Mouse (Mus musculus): ENCODE data around the gene Tgtp2. TPM values are rescaled to one million over a fixed set of nuclear protein-coding genes. Genes with fewer than 3 reads are reported as not detected.
A peak's percentile ranks its signal among the peaks of the same experiment; 100 is the strongest.
"Not testable (repeated sequence)": the region's sequence is repeated elsewhere in the genome, so short reads cannot be mapped to it uniquely, and the experiment has no call there.

Gene Tgtp2
- polyA plus RNA-seq (2012; ENCODE audit: insufficient read depth, insufficient read length, missing spikeins): 19.9 and 29.5 TPM in 2 replicates

DNA sequence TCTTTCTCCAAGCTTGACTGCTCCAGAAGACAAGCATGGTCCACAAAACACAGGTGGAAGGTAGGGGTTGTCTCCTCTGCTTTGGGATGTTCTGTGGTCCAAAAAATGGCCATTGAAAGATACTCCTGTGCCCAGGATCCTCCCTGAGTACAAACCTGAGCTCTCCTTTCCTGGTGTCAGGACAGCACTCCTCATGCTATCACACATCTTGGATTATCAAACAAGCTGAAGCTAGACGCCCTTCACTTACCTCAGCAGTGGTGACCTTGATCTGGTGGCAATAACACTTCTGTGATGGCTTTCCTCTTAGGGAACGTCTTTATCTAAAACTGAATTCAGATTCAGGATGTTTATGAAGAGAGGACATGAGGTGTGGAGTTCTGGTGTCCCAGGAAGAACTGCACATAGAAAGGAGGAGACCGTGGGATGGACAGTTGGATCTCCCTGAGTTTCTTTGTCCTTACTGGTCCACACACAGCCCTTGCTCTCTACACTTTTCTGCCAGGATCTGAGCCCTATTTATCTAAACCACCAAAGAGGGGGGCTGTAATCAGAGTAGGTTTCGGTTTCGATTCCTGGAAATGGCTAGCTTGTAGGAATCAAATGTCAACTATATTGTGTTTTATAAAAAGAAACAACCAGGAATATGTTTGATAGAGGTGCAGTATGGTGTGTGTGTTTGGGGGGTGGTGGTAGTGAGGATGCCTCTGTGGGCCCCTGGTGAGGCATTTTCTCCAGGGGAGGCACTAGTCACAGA lies at the start of gene Tgtp2:
Tgtp2 (minus strand) TSS at position 494 of the 757 bp plus-strand sequence.
- not testable (repeated sequence) for H3K4me1 ChIP-seq (ENCODE audit: control insufficient read depth, insufficient read depth, insufficient read length, low read length)
- peak within 1 kb of the TSS; percentile 98 for H3K27ac ChIP-seq (replicated peaks; ENCODE audit: low read depth, low read length)
- peak within 1 kb of the TSS; percentile 59 for H3K4me3 ChIP-seq (ENCODE audit: insufficient read depth, low read depth, low read length)

DNA sequence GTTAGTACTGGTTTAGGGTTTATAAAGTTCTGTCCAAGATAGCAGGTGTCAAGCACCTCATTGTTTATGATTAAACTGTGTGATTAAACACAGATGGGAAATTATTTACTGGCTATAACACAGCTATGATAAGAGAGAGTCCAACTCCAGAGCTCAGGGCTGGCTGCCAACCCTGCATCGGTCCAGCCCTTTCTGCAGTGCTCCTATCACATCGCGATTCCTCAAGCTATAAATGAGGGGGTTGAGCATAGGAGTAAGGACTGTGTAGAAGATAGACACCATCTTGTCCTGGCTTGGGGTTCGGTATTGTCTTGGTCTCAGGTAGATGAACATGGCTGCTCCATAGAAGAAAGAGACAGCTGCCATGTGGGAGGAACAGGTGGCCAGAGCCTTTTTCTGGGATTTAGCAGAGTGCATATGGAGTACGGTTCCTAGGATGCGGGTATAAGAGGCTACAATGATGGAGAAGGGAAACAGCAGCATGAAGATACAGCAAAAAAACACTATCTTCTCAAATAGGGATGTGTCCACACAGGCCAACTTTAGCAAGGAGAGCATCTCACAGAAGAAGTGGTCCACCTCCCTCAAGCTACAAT lies 48.7 kb upstream of the Tgtp2 start:
- H3K4me1 ChIP-seq (ENCODE audit: control insufficient read depth, insufficient read depth, insufficient read length, low read length): peaks cover 19% of the 10 kb centered on the region
- peak overlapping the region; percentile 98 for H3K27ac ChIP-seq (replicated peaks; ENCODE audit: low read depth, low read length)
- no peak overlapping the region for H3K4me3 ChIP-seq (ENCODE audit: insufficient read depth, low read depth, low read length)

DNA sequence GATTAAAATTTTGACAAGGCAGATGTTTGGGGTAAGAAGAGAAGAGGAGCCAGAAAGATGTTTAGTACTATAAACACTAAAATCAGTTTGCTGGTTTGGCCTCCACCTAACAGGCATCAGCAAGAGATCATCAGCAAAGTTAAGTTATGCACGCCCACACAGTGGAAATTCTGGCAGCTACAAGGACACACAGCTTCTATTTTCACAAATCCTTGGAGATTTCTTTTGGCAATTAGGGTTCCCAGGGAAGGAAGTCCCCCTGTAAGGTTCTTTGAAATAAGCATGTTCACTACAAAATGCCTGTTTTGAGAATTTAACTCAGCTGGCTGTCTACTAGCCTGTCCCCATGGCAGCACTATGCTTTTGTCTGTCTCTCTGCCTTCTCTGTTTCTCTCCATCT lies 47.0 kb upstream of the Tgtp2 start:
- H3K4me3 ChIP-seq (ENCODE audit: insufficient read depth, low read depth, low read length): no peak overlapping the region
- H3K4me1 ChIP-seq (ENCODE audit: control insufficient read depth, insufficient read depth, insufficient read length, low read length): peaks cover 21% of the 10 kb centered on the region
- H3K27ac ChIP-seq (replicated peaks; ENCODE audit: low read depth, low read length): peak overlapping the region; percentile 93

DNA sequence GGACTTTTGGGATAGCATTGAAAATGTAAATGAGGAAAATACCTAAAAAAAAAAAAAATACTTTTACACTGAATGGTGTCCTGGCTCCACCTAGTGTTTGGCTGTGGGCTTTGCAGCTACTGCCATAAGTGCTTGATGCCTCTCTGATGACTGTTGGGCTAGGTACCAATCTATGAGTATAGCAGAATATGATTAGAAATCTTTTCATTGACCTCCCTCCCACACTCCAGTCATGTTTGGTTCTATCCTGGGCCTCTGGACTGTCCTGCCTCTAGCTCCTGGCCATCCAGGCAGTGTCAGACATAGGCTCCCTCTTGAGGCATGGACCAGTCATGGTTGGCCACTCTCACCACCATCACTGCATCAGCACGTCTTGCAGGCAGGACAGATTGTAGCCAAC lies 44.8 kb upstream of the Tgtp2 start:
- Histone ChIP-seq H3K27ac (replicated peaks; ENCODE audit: low read depth, low read length) (no peak overlapping the region), H3K4me1 (ENCODE audit: control insufficient read depth, insufficient read depth, insufficient read length, low read length) (peaks cover 17% of the 10 kb centered on the region)

DNA sequence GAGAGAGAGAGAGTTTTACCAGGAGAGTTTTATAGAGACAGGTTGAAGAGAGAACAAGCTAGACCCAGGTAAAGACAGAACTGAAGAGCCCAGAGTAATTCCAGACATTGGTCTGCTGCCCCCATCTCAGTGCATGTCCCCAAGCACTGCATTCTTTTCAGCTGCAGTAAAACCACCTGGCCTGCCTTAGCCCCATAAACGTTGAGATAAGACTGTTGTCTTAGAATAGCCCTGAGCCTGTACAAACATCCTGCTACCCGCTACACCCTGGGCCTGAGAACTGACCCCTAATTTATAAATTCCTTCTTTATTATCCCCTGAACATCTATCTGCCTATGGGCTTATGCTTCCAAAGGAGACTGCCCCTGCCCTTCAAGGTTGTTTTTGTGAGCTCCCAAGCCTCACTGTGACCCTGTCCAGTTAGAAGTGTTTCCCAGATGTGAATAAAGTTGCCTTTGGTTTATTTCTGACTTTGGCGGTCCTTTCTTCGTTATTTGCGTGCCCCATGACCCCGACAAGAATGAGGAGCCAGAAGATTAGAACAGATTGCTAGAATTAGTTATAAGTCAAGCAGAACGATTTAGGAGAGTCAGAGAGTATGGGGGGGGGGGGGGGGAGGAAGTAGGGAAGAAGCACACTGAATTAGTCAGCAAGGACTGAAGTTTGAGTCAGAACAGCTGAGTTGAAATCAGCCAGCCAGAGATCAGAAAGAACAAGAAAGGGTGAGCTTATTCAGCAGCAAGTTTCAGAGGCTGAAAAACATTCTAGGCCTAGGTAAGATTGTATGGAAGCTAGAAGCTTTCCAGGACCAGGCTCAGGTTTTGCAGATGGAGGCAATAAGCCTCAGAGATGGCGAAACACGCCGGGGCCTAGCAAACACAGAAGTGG lies 43.9 kb upstream of the Tgtp2 start:
- Histone ChIP-seq H3K4me3 (ENCODE audit: insufficient read depth, low read depth, low read length) (no peak overlapping the region), H3K27ac (replicated peaks; ENCODE audit: low read depth, low read length) (peak overlapping the region; percentile 82), H3K4me1 (ENCODE audit: control insufficient read depth, insufficient read depth, insufficient read length, low read length) (peaks cover 14% of the 10 kb centered on the region)

More for the DNA sequence above, 44.8 kb upstream of the Tgtp2 start:
- H3K4me3 ChIP-seq (ENCODE audit: insufficient read depth, low read depth, low read length): no peak overlapping the region

DNA sequence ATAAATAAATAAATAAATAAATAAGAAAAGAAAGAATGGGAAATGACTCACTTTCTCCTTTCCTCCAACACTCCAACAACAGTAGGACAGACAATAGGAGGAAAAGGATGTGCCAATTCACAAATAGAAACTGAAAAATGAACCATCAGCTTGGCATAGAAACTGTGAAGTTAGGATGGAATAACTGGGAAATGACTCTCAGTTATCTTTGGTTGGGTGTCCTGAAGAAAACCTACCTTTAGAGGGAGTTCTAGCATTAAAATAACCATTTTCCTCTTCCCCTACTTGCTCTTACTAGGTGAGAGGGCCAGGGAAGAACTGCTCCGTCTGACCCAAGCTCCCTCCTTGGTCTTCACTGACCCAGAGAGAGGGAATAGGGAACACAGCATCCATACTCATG lies 41.7 kb upstream of the Tgtp2 start:
- Histone ChIP-seq H3K27ac (replicated peaks; ENCODE audit: low read depth, low read length) (peak overlapping the region; percentile 97), H3K4me1 (ENCODE audit: control insufficient read depth, insufficient read depth, insufficient read length, low read length) (peaks cover 8% of the 10 kb centered on the region), H3K4me3 (ENCODE audit: insufficient read depth, low read depth, low read length) (no peak overlapping the region)

DNA sequence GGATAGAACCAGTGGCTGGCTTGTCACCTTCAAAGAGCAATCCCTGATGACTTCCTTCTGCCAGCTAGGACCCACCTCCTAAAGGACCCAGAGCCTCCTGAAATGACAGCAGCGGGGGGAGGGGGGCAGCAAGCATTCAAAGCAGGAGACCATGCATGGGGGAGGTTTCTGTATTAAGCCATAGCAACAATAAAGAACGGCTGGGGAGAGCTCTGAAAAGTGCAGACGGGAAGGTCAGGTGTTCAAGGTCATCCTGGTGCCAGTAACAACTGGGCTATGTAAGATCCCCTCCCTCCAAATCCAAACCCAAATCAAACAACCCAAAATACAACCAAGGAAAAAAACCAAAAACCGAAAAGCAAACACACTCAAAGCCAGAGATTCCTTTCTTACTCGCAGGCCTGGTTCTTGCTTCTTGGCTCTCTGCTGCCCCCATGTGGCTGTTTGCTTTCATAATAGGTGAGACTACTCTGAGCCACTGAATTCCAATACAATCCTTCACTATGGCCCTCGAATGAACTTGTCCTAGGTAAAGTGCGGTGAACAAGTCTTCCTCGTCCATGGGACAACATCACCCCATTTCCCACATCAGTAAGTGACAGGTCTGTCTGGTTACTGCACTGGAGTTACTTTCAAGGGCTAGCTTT lies 39.2 kb upstream of the Tgtp2 start:
- Histone ChIP-seq H3K4me1 (ENCODE audit: control insufficient read depth, insufficient read depth, insufficient read length, low read length) (peaks cover 5% of the 10 kb centered on the region), H3K4me3 (ENCODE audit: insufficient read depth, low read depth, low read length) (no peak overlapping the region), H3K27ac (replicated peaks; ENCODE audit: low read depth, low read length) (no peak overlapping the region)

DNA sequence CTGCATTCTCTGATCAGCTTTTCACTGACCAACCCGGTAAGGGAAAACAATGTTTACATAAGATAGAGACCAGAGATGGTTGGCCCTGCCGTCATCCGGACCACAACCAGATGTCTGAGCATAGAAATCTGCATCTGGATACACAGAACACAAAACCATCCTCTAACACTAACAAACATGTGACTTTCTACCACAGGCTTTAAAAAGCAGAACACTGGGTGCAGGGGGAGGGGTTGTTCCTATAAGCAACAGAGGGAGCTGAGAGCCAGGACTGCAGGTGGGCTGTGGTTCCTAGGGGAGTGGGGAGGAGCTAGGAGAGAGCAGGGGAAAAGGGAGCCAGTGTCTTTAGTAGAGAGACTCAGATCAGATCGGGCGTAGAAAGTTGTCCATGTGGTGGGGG lies 37.5 kb upstream of the Tgtp2 start:
- Histone ChIP-seq H3K4me3 (ENCODE audit: insufficient read depth, low read depth, low read length) (no peak overlapping the region), H3K4me1 (ENCODE audit: control insufficient read depth, insufficient read depth, insufficient read length, low read length) (peaks cover 5% of the 10 kb centered on the region), H3K27ac (replicated peaks; ENCODE audit: low read depth, low read length) (no peak overlapping the region)

DNA sequence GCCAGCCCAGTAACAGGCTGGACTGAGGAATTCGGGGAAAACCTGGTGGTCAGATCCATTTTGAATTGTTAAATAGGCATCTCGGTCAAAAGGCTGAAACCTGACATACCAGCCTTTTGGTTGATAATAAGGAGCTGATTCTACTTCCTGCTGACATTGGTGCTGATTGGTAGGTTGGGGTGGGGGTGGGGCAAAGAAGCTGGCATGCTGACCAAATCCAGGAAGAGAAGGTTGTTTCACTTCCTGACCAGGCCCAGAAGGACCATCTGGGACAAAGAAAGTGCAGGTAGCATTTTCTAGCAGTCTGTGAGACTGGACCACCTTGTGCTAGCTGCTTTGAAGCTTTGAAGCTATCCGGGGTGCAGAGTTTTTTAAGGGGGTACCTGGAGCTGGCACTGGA lies 36.4 kb upstream of the Tgtp2 start:
- H3K4me3 ChIP-seq (ENCODE audit: insufficient read depth, low read depth, low read length): no peak overlapping the region
- no peak overlapping the region for H3K27ac ChIP-seq (replicated peaks; ENCODE audit: low read depth, low read length)
- H3K4me1 ChIP-seq (ENCODE audit: control insufficient read depth, insufficient read depth, insufficient read length, low read length): peaks cover 2% of the 10 kb centered on the region

DNA sequence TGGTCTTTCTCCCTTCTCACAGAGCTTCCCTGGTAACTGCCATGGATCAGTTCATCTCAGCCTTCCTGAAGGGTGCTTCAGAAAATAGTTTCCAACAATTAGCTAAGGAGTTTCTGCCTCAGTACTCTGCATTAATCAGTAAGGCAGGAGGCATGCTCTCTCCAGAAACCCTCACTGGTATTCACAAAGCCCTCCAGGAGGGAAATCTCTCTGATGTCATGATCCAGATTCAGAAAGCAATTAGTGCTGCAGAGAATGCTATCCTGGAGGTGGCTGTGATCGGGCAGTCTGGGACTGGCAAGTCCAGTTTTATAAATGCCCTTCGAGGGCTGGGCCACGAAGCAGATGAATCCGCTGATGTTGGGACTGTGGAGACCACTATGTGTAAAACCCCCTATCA lies 31.4 kb upstream of the Tgtp2 start:
- Histone ChIP-seq H3K4me3 (ENCODE audit: insufficient read depth, low read depth, low read length) (no peak overlapping the region), H3K4me1 (ENCODE audit: control insufficient read depth, insufficient read depth, insufficient read length, low read length) (no peaks in the 10 kb centered on the region; the same call in 1 of the 2 replicates), H3K27ac (replicated peaks; ENCODE audit: low read depth, low read length) (no peak overlapping the region)

DNA sequence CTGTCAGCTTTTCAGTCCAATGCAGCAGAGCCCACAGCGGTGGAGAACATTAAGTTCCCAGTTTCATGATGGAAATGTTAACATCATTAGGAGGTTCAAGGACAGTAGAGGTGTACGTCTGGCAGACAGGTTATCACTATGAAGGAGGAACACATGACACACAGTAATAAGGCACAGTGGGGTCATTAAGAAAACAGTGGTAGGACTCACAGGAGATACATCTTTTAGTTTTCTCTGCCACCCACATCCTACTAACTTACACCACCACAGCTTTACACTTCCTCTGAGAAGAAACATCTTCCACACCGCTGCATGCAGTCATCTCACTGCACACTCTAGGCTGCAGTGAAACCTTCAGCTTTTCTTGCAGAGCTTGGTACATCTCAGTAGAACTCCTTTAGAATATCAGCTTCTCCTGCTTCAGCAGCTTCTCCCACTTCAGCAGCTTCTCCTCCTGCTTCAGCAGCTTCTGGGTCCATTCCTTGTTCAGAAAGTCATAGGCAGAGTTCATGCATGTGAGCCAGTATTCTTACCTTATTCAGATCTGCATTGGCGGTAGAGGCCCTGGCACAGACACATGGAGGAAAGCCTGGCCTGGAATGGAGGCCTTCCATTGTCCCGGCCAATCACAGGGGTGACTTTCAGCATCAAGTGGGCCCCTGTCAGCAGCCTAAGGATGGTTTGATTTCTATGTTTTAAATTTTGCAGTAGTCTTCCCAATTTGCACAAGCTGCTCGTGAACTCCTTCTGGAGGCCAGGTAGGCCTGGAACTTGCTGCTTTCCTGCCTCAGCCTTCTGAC lies 30.1 kb upstream of the Tgtp2 start:
- H3K27ac ChIP-seq (replicated peaks; ENCODE audit: low read depth, low read length): peak overlapping the region; percentile 45; the same call in 1 of the 2 replicates
- no peaks in the 10 kb centered on the region; the same call in none of the 2 replicates for H3K4me1 ChIP-seq (ENCODE audit: control insufficient read depth, insufficient read depth, insufficient read length, low read length)
- no peak overlapping the region for H3K4me3 ChIP-seq (ENCODE audit: insufficient read depth, low read depth, low read length)

DNA sequence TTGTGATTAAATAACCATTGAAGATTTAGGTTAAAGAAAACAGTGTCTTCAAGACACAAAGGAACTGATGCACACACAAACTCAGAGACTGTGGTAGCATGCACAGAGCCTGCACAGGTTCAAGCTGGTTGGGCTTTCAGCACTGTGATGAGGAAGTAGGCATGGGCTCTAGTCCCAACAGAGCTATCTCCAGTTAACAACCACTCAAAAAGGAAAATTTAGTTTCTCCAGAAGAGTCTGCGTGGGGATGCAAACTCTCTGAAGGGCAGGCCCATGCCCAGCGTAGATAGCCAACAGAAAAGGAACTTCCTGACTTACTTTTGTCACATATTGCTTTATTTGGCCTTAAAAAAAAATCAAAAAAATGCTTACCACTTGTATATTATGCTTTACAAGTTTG lies 28.8 kb upstream of the Tgtp2 start:
- H3K4me1 ChIP-seq (ENCODE audit: control insufficient read depth, insufficient read depth, insufficient read length, low read length): peaks cover 6% of the 10 kb centered on the region
- no peak overlapping the region for H3K27ac ChIP-seq (replicated peaks; ENCODE audit: low read depth, low read length)
- no peak overlapping the region for H3K4me3 ChIP-seq (ENCODE audit: insufficient read depth, low read depth, low read length)

DNA sequence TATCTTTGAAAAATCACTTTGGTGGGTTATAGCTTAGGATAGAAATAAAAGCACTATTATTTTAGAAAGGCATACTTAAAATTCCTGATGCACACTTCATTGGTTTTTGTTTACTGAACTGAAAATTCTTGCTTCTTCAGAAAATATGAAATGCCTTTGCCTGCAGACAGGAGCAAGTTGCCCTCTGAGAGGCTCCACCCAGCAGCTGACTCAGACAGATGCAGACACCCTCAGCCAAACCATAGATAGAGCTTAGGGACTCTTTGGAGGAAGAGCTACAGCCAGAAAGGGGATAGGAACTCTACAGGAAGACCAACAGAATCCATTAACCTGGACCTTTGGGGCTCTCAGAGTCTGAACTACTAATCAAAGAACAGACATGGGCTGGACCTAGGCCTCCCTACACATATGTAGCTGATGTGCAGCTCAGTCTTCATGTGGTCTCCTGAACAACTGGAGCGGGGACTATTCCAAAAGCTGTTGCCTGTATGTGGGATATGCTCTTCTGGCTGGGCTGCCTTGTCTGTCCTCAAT lies 28.1 kb upstream of the Tgtp2 start:
- H3K4me1 ChIP-seq (ENCODE audit: control insufficient read depth, insufficient read depth, insufficient read length, low read length): peaks cover 7% of the 10 kb centered on the region
- H3K27ac ChIP-seq (replicated peaks; ENCODE audit: low read depth, low read length): no peak overlapping the region
- no peak overlapping the region for H3K4me3 ChIP-seq (ENCODE audit: insufficient read depth, low read depth, low read length)

DNA sequence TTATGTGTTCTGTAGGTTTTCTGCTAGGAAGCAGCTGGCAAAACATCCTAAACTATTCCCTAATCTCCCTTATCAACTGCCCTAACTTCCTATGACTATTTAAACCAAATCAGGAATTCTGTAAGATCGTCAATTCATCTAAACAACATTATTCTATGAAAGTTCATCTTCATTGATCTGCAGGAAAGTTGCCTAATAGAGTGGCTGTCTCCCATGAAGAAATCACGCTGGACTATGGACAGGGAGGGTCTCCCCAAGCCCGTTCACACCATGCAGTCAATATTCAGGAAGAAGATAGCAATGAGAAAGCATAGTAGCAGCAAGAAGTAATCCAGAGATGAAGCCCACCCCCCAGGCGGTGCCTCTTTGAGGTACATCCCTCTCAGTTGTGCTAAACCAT lies 27.2 kb upstream of the Tgtp2 start:
- Histone ChIP-seq H3K27ac (replicated peaks; ENCODE audit: low read depth, low read length) (0 out of 2 replicates have a peak overlapping the region, but pooled peaks have one; percentile 20), H3K4me3 (ENCODE audit: insufficient read depth, low read depth, low read length) (no peak overlapping the region), H3K4me1 (ENCODE audit: control insufficient read depth, insufficient read depth, insufficient read length, low read length) (peaks cover 13% of the 10 kb centered on the region)

All from brown adipose tissue, adult 24 weeks (tissue).